Mouse (Mus musculus) stomach, embryonic 14.5 days (tissue): ENCODE measurements around the gene Bckdha. TPM values are rescaled to one million over a fixed set of nuclear protein-coding genes. Genes with fewer than 3 reads are reported as not detected.

ENCODE experiments used
- ATAC-seq: fragments of 200-750 bp; cut with Nextera tagmentation; 2 replicates; pipeline ENCODE4 v1.8.0; 2017; ENCODE audit warnings: low read depth, moderate TSS enrichment; ENCODE audit not compliant: insufficient number of reproducible peaks, insufficient read depth, low FRiP score
- H3K27ac ChIP-seq: fragments of 300-500 bp; sonication (generic); 2 replicates; pipeline ENCODE4 v1.5.1; 2014; ENCODE audit warnings: mild to moderate bottlenecking, low read length, moderate library complexity, mixed read lengths
- H3K27me3 ChIP-seq: fragments of 300-500 bp; sonication (generic); 2 replicates; pipeline ENCODE4 v1.6.1; 2014; ENCODE audit warnings: low read length, control low read depth, mixed read lengths; ENCODE audit not compliant: control insufficient read depth, insufficient read depth
- H3K36me3 ChIP-seq: fragments of 300-500 bp; sonication (generic); 2 replicates; pipeline ENCODE4 v1.6.1; 2014; ENCODE audit warnings: mild to moderate bottlenecking, control low read depth, low read length, moderate library complexity, mixed read lengths; ENCODE audit not compliant: control insufficient read depth, insufficient read depth
- H3K4me1 ChIP-seq: fragments of 300-500 bp; sonication (generic); 2 replicates; pipeline ENCODE4 v1.6.1; 2014; ENCODE audit warnings: low read length, control low read depth, mixed read lengths; ENCODE audit not compliant: control insufficient read depth, insufficient read depth
- H3K4me2 ChIP-seq: fragments of 300-500 bp; sonication (generic); replicated peaks from 2 replicates; pipeline ENCODE4 v1.6.1; 2014; ENCODE audit warnings: low read depth, low read length, control low read depth
- H3K4me3 ChIP-seq: fragments of 300-500 bp; sonication (generic); 2 replicates; pipeline ENCODE4 v1.5.1; 2014; ENCODE audit warnings: low read depth, low read length, control low read depth
- H3K9ac ChIP-seq: fragments of 300-500 bp; sonication (generic); replicated peaks from 2 replicates; pipeline ENCODE4 v1.6.1; 2014; ENCODE audit warnings: low read depth, mild to moderate bottlenecking, control low read depth, low read length, moderate library complexity, mixed read lengths
- H3K9me3 ChIP-seq: fragments of 300-500 bp; sonication (generic); 2 replicates; pipeline ENCODE4 v1.6.1; 2016; ENCODE audit warnings: low read depth, low read length, control low read depth; ENCODE audit not compliant: control insufficient read depth
- WGBS: fragments of 180-500 bp; shearing (Covaris S2); extraction: QIAGEN DNeasy Blood & Tissue Kit; methylation state at CpG from one replicate; pipeline ENCODE4 v1.1.7; 2014; 5-methylcytosine and 5-hydroxymethylcytosine counted together
- polyA plus RNA-seq: library from polyadenylated mRNA; unstranded; fragments of >200 nt; fragmentation: Nextera tagmentation; extraction: Ambion mirVana; gene quantifications from 2 replicates; pipeline ENCODE4 v1.2.1, GENCODE M21; 2014

Gene Bckdha
- polyA plus RNA-seq, 1 experiment from 2014 or later: 52.2 TPM

GRCm38 (mm10) chr7:25647574-25648123 lies 11.1 kb downstream of the Bckdha start:
- no peak overlapping the region for H3K4me2 ChIP-seq

GRCm38 (mm10) chr7:25645074-25645473 lies 13.7 kb downstream of the Bckdha start:
- Histone ChIP-seq H3K4me1 (no peaks in the 10 kb centered on the region), H3K27ac (no peak overlapping the region), H3K4me3 (no peak overlapping the region), H3K9ac (no peak overlapping the region), H3K36me3 (peaks cover 4% of the 10 kb centered on the region; the same call in 1 of the 2 replicates), H3K9me3 (no peaks in the 10 kb centered on the region), H3K4me2 (no peak overlapping the region), H3K27me3 (no peaks in the 10 kb centered on the region)
- WGBS: 68% methylated on average over 14 of the region's 14 CpGs
- no peak for ATAC-seq

More at GRCm38 (mm10) chr7:25647574-25648123, 11.1 kb downstream of the Bckdha start:
- Histone ChIP-seq H3K27me3 (no peaks in the 10 kb centered on the region), H3K36me3 (no peaks in the 10 kb centered on the region), H3K27ac (no peak overlapping the region), H3K9ac (no peak overlapping the region), H3K4me3 (no peak overlapping the region), H3K9me3 (no peaks in the 10 kb centered on the region), H3K4me1 (no peaks in the 10 kb centered on the region)
- 58% methylated on average over 5 of the region's 5 CpGs for WGBS
- ATAC-seq: no peak

GRCm38 (mm10) chr7:25644631-25645030 lies 14.2 kb downstream of the Bckdha start:
- Histone ChIP-seq H3K4me3 (no peak overlapping the region), H3K4me1 (no peaks in the 10 kb centered on the region), H3K27ac (no peak overlapping the region), H3K4me2 (no peak overlapping the region), H3K9ac (no peak overlapping the region), H3K9me3 (no peaks in the 10 kb centered on the region), H3K36me3 (peaks cover 4% of the 10 kb centered on the region; the same call in 1 of the 2 replicates), H3K27me3 (no peaks in the 10 kb centered on the region)
- no peak for ATAC-seq
- 76% methylated on average over 4 of the region's 4 CpGs for WGBS

GRCm38 (mm10) chr7:25644136-25644535 lies 14.6 kb downstream of the Bckdha start:
- Histone ChIP-seq H3K4me3 (no peak overlapping the region), H3K4me1 (no peaks in the 10 kb centered on the region), H3K9ac (no peak overlapping the region), H3K27me3 (no peaks in the 10 kb centered on the region), H3K4me2 (no peak overlapping the region), H3K36me3 (peaks cover 4% of the 10 kb centered on the region; the same call in 1 of the 2 replicates), H3K27ac (no peak overlapping the region), H3K9me3 (no peaks in the 10 kb centered on the region)
- no peak for ATAC-seq
- 77% methylated on average over 10 of the region's 10 CpGs for WGBS

- ATAC-seq: no peak
- Histone ChIP-seq H3K36me3 (peaks cover 14% of the 10 kb centered on the region; the same call in 1 of the 2 replicates), H3K9me3 (no peaks in the 10 kb centered on the region), H3K9ac (no peak overlapping the region), H3K27me3 (no peaks in the 10 kb centered on the region), H3K4me2 (no peak overlapping the region), H3K4me1 (no peaks in the 10 kb centered on the region), H3K4me3 (no peak overlapping the region), H3K27ac (no peak overlapping the region)
- WGBS: 94% methylated on average over 4 of the region's 4 CpGs
Observed at GRCm38 (mm10) chr7:25639754-25640153, 19.0 kb downstream of the Bckdha start.

- peaks cover 14% of the 10 kb centered on the region; the same call in 1 of the 2 replicates for H3K36me3 ChIP-seq
- no peaks in the 10 kb centered on the region for H3K9me3 ChIP-seq
- no peak overlapping the region for H3K4me3 ChIP-seq
- no peak overlapping the region for H3K4me2 ChIP-seq
- H3K4me1 ChIP-seq: no peaks in the 10 kb centered on the region
- no peak overlapping the region for H3K9ac ChIP-seq
- ATAC-seq: no peak
- H3K27ac ChIP-seq: no peak overlapping the region
- H3K27me3 ChIP-seq: no peaks in the 10 kb centered on the region
- 83% methylated on average over 5 of the region's 5 CpGs for WGBS
Observed at GRCm38 (mm10) chr7:25637099-25637498, 21.7 kb downstream of the Bckdha start.

- Histone ChIP-seq H3K27ac (no peak overlapping the region), H3K27me3 (no peaks in the 10 kb centered on the region), H3K9ac (no peak overlapping the region), H3K4me3 (no peak overlapping the region), H3K4me2 (no peak overlapping the region), H3K4me1 (no peaks in the 10 kb centered on the region), H3K9me3 (no peaks in the 10 kb centered on the region), H3K36me3 (peaks cover 10% of the 10 kb centered on the region; the same call in 1 of the 2 replicates)
- WGBS: 32% methylated on average over 3 of the region's 3 CpGs
- no peak for ATAC-seq
Observed at GRCm38 (mm10) chr7:25636373-25636772, 22.4 kb downstream of the Bckdha start.

GRCm38 (mm10) chr7:25632679-25633078 lies 26.1 kb downstream of the Bckdha start:
- no peaks in the 10 kb centered on the region for H3K27me3 ChIP-seq
- peaks cover 16% of the 10 kb centered on the region for H3K36me3 ChIP-seq
- peaks cover 12% of the 10 kb centered on the region; the same call in 1 of the 2 replicates for H3K4me1 ChIP-seq
- no peaks in the 10 kb centered on the region for H3K9me3 ChIP-seq
- no peak for ATAC-seq
- no peak overlapping the region for H3K4me3 ChIP-seq
- no peak overlapping the region for H3K4me2 ChIP-seq
- WGBS: 83% methylated on average over 5 of the region's 5 CpGs
- no peak overlapping the region for H3K27ac ChIP-seq
- H3K9ac ChIP-seq: no peak overlapping the region

GRCm38 (mm10) chr7:25628323-25628620 lies 30.5 kb downstream of the Bckdha start:
- Histone ChIP-seq H3K4me1 (peaks cover 20% of the 10 kb centered on the region), H3K27me3 (no peaks in the 10 kb centered on the region), H3K9ac (peak overlapping the region; percentile 38), H3K9me3 (no peaks in the 10 kb centered on the region), H3K4me3 (peak overlapping the region; percentile 47), H3K27ac (no peak overlapping the region; the same call in 1 of the 2 replicates), H3K4me2 (peak overlapping the region; percentile 68), H3K36me3 (peaks cover 12% of the 10 kb centered on the region)
- no peak for ATAC-seq
- WGBS: 54% methylated on average over 8 of the region's 8 CpGs
